Mouse (Mus musculus): Measurements from ENCODE around the gene Tut4. TPM values are rescaled to one million over a fixed set of nuclear protein-coding genes. Genes with fewer than 3 reads are reported as not detected.

Gene Tut4
- polyA plus RNA-seq, 1 experiment from 2014 or later: 110 TPM

- Histone ChIP-seq H3K9me3 (replicated peaks; ENCODE audit: control insufficient read depth, low read length) (no peaks in the 10 kb centered on the region), H3K36me3 (replicated peaks; ENCODE audit: control insufficient read depth, insufficient read depth, low read depth, low read length) (peaks cover 3% of the 10 kb centered on the region; the same call in 1 of the 2 replicates), H3K27me3 (ENCODE audit: control insufficient read depth, insufficient read depth, low read length) (no peaks in the 10 kb centered on the region), H3K27ac (replicated peaks; ENCODE audit: low read depth, low read length) (no peak overlapping the region), H3K4me2 (ENCODE audit: low read depth, low read length) (no peak overlapping the region), H3K4me1 (ENCODE audit: control insufficient read depth, insufficient read depth, low read length) (no peaks in the 10 kb centered on the region), H3K9ac (replicated peaks; ENCODE audit: low read length) (no peak overlapping the region), H3K4me3 (ENCODE audit: low read depth, low read length) (no peak overlapping the region)
- ATAC-seq (replicated peaks; ENCODE audit: insufficient number of reproducible peaks, low FRiP score, low TSS enrichment, low read depth): no peak
- DNase-seq (ENCODE audit: low spot score): no peak
- 95% methylated on average over 3 of the region's 3 CpGs for WGBS
Measured at GRCm38 (mm10) chr4:108572644-108573043, 113.4 kb downstream of the Tut4 start.

- WGBS: under 1% methylated on average over 64 of the region's 64 CpGs
- no peaks in the 10 kb centered on the region for H3K9me3 ChIP-seq (replicated peaks; ENCODE audit: control insufficient read depth, low read length)
- ATAC-seq (replicated peaks; ENCODE audit: insufficient number of reproducible peaks, low FRiP score, low TSS enrichment, low read depth) (peak; percentile 97), DNase-seq (ENCODE audit: low spot score) (peak; percentile 100)
- H3K4me2 ChIP-seq (ENCODE audit: low read depth, low read length): peak within 1 kb of the TSS; percentile 50
- peak within 1 kb of the TSS; percentile 60 for H3K9ac ChIP-seq (replicated peaks; ENCODE audit: low read length)
- no peaks in the 10 kb centered on the region for H3K4me1 ChIP-seq (ENCODE audit: control insufficient read depth, insufficient read depth, low read length)
- no peaks in the 10 kb centered on the region for H3K27me3 ChIP-seq (ENCODE audit: control insufficient read depth, insufficient read depth, low read length)
- H3K27ac ChIP-seq (replicated peaks; ENCODE audit: low read depth, low read length): peak within 1 kb of the TSS; percentile 13; the same call in 1 of the 2 replicates
- peak within 1 kb of the TSS; percentile 56 for H3K4me3 ChIP-seq (ENCODE audit: low read depth, low read length)
- no peaks in the 10 kb centered on the region for H3K36me3 ChIP-seq (replicated peaks; ENCODE audit: control insufficient read depth, insufficient read depth, low read depth, low read length)
Measured at GRCm38 (mm10) chr4:108578840-108579742, 119.9 kb downstream of the Tut4 start, which contains the start of the genes Prpf38a and Orc1. Gene Prpf38a (minus strand): TSS chr4:108579336. Gene Orc1 (plus strand): TSS chr4:108579423.

GRCm38 (mm10) chr4:108579743-108580411 lies 120.7 kb downstream of the Tut4 start:
- ATAC-seq (replicated peaks; ENCODE audit: insufficient number of reproducible peaks, low FRiP score, low TSS enrichment, low read depth): no peak
- H3K27me3 ChIP-seq (ENCODE audit: control insufficient read depth, insufficient read depth, low read length): no peaks in the 10 kb centered on the region
- no peaks in the 10 kb centered on the region for H3K9me3 ChIP-seq (replicated peaks; ENCODE audit: control insufficient read depth, low read length)
- WGBS: 1% methylated on average over 16 of the region's 16 CpGs
- H3K9ac ChIP-seq (replicated peaks; ENCODE audit: low read length): peak overlapping the region; percentile 53
- peak overlapping the region; percentile 13; the same call in 1 of the 2 replicates for H3K27ac ChIP-seq (replicated peaks; ENCODE audit: low read depth, low read length)
- peak overlapping the region; percentile 46 for H3K4me2 ChIP-seq (ENCODE audit: low read depth, low read length)
- peak overlapping the region; percentile 56 for H3K4me3 ChIP-seq (ENCODE audit: low read depth, low read length)
- DNase-seq (ENCODE audit: low spot score): no peak
- H3K36me3 ChIP-seq (replicated peaks; ENCODE audit: control insufficient read depth, insufficient read depth, low read depth, low read length): no peaks in the 10 kb centered on the region
- no peaks in the 10 kb centered on the region for H3K4me1 ChIP-seq (ENCODE audit: control insufficient read depth, insufficient read depth, low read length)

- WGBS: 91% methylated on average over 2 of the region's 2 CpGs
- no peaks in the 10 kb centered on the region for H3K36me3 ChIP-seq (replicated peaks; ENCODE audit: control insufficient read depth, insufficient read depth, low read depth, low read length)
- no peak overlapping the region for H3K4me3 ChIP-seq (ENCODE audit: low read depth, low read length)
- no peaks in the 10 kb centered on the region for H3K27me3 ChIP-seq (ENCODE audit: control insufficient read depth, insufficient read depth, low read length)
- H3K4me2 ChIP-seq (ENCODE audit: low read depth, low read length): no peak overlapping the region
- ATAC-seq (replicated peaks; ENCODE audit: insufficient number of reproducible peaks, low FRiP score, low TSS enrichment, low read depth): no peak
- no peak for DNase-seq (ENCODE audit: low spot score)
- no peaks in the 10 kb centered on the region for H3K9me3 ChIP-seq (replicated peaks; ENCODE audit: control insufficient read depth, low read length)
- no peak overlapping the region for H3K27ac ChIP-seq (replicated peaks; ENCODE audit: low read depth, low read length)
- H3K9ac ChIP-seq (replicated peaks; ENCODE audit: low read length): no peak overlapping the region
- no peaks in the 10 kb centered on the region for H3K4me1 ChIP-seq (ENCODE audit: control insufficient read depth, insufficient read depth, low read length)
Measured at GRCm38 (mm10) chr4:108593376-108593775, 134.2 kb downstream of the Tut4 start.

- Histone ChIP-seq H3K4me3 (ENCODE audit: low read depth, low read length) (no peak overlapping the region), H3K9me3 (replicated peaks; ENCODE audit: control insufficient read depth, low read length) (no peaks in the 10 kb centered on the region), H3K27me3 (ENCODE audit: control insufficient read depth, insufficient read depth, low read length) (no peaks in the 10 kb centered on the region), H3K36me3 (replicated peaks; ENCODE audit: control insufficient read depth, insufficient read depth, low read depth, low read length) (no peaks in the 10 kb centered on the region), H3K9ac (replicated peaks; ENCODE audit: low read length) (no peak overlapping the region), H3K4me2 (ENCODE audit: low read depth, low read length) (no peak overlapping the region), H3K4me1 (ENCODE audit: control insufficient read depth, insufficient read depth, low read length) (no peaks in the 10 kb centered on the region), H3K27ac (replicated peaks; ENCODE audit: low read depth, low read length) (no peak overlapping the region)
- no peak for DNase-seq (ENCODE audit: low spot score)
- ATAC-seq (replicated peaks; ENCODE audit: insufficient number of reproducible peaks, low FRiP score, low TSS enrichment, low read depth): no peak
- WGBS: 94% methylated on average over 1 of the region's 1 CpGs
Measured at GRCm38 (mm10) chr4:108595785-108596184, 136.6 kb downstream of the Tut4 start.

- ATAC-seq (replicated peaks; ENCODE audit: insufficient number of reproducible peaks, low FRiP score, low TSS enrichment, low read depth) (no peak), DNase-seq (ENCODE audit: low spot score) (no peak)
- Histone ChIP-seq H3K4me1 (ENCODE audit: control insufficient read depth, insufficient read depth, low read length) (no peaks in the 10 kb centered on the region), H3K27ac (replicated peaks; ENCODE audit: low read depth, low read length) (no peak overlapping the region), H3K4me3 (ENCODE audit: low read depth, low read length) (no peak overlapping the region), H3K4me2 (ENCODE audit: low read depth, low read length) (no peak overlapping the region), H3K36me3 (replicated peaks; ENCODE audit: control insufficient read depth, insufficient read depth, low read depth, low read length) (peaks cover 3% of the 10 kb centered on the region), H3K9me3 (replicated peaks; ENCODE audit: control insufficient read depth, low read length) (no peaks in the 10 kb centered on the region), H3K27me3 (ENCODE audit: control insufficient read depth, insufficient read depth, low read length) (no peaks in the 10 kb centered on the region), H3K9ac (replicated peaks; ENCODE audit: low read length) (no peak overlapping the region)
- WGBS: 89% methylated on average over 4 of the region's 4 CpGs
Measured at GRCm38 (mm10) chr4:108598306-108598705, 139.1 kb downstream of the Tut4 start.

- Histone ChIP-seq H3K9ac (replicated peaks; ENCODE audit: low read length) (no peak overlapping the region), H3K4me3 (ENCODE audit: low read depth, low read length) (no peak overlapping the region), H3K4me1 (ENCODE audit: control insufficient read depth, insufficient read depth, low read length) (no peaks in the 10 kb centered on the region), H3K27ac (replicated peaks; ENCODE audit: low read depth, low read length) (no peak overlapping the region), H3K4me2 (ENCODE audit: low read depth, low read length) (no peak overlapping the region), H3K27me3 (ENCODE audit: control insufficient read depth, insufficient read depth, low read length) (no peaks in the 10 kb centered on the region), H3K9me3 (replicated peaks; ENCODE audit: control insufficient read depth, low read length) (no peaks in the 10 kb centered on the region), H3K36me3 (replicated peaks; ENCODE audit: control insufficient read depth, insufficient read depth, low read depth, low read length) (peaks cover 4% of the 10 kb centered on the region)
- ATAC-seq (replicated peaks; ENCODE audit: insufficient number of reproducible peaks, low FRiP score, low TSS enrichment, low read depth) (no peak), DNase-seq (ENCODE audit: low spot score) (no peak)
- WGBS: 94% methylated on average over 7 of the region's 7 CpGs
Measured at GRCm38 (mm10) chr4:108601870-108602269, 142.6 kb downstream of the Tut4 start.

- H3K9me3 ChIP-seq (replicated peaks; ENCODE audit: control insufficient read depth, low read length): no peaks in the 10 kb centered on the region
- 79% methylated on average over 3 of the region's 3 CpGs for WGBS
- H3K4me3 ChIP-seq (ENCODE audit: low read depth, low read length): no peak overlapping the region
- no peaks in the 10 kb centered on the region for H3K27me3 ChIP-seq (ENCODE audit: control insufficient read depth, insufficient read depth, low read length)
- no peak overlapping the region for H3K4me2 ChIP-seq (ENCODE audit: low read depth, low read length)
- no peak for ATAC-seq (replicated peaks; ENCODE audit: insufficient number of reproducible peaks, low FRiP score, low TSS enrichment, low read depth)
- no peak for DNase-seq (ENCODE audit: low spot score)
- no peaks in the 10 kb centered on the region; the same call in 1 of the 2 replicates for H3K36me3 ChIP-seq (replicated peaks; ENCODE audit: control insufficient read depth, insufficient read depth, low read depth, low read length)
- H3K4me1 ChIP-seq (ENCODE audit: control insufficient read depth, insufficient read depth, low read length): no peaks in the 10 kb centered on the region
- no peak overlapping the region for H3K9ac ChIP-seq (replicated peaks; ENCODE audit: low read length)
- H3K27ac ChIP-seq (replicated peaks; ENCODE audit: low read depth, low read length): no peak overlapping the region
Measured at GRCm38 (mm10) chr4:108608651-108609050, 149.4 kb downstream of the Tut4 start.
